Mouse (Mus musculus) thymus, postnatal 0 days (tissue): ENCODE results near the gene Ccl7. TPM values are rescaled to one million over a fixed set of nuclear protein-coding genes. Genes with fewer than 3 reads are reported as not detected.

Experiments
- polyA plus RNA-seq: library from polyadenylated mRNA; unstranded; fragments of >200 nt; fragmentation: Nextera tagmentation; extraction: Ambion mirVana; gene quantifications from 2 replicates; pipeline ENCODE4 v1.2.1, GENCODE M21; 2015

Gene Ccl7
- polyA plus RNA-seq, 1 experiment from 2014 or later: 5.9 TPM

Other genes with a start within 250 kb of the Ccl7 start
- not detected in 2 replicates for gene 5530401A14Rik, start 185.0 kb upstream of the Ccl7 start, polyA plus RNA-seq
- gene Asic2, start 77.3 kb upstream of the Ccl7 start, polyA plus RNA-seq: not detected in 2 replicates
- gene Ccl2, start 10.1 kb upstream of the Ccl7 start, polyA plus RNA-seq: 7.0 and 9.1 TPM in 2 replicates
- not detected in 2 replicates for gene Gm17268, start 7.2 kb upstream of the Ccl7 start, polyA plus RNA-seq
- 12.5 and 13.0 TPM in 2 replicates for gene Ccl11, start 12.1 kb downstream of the Ccl7 start, polyA plus RNA-seq
- gene Ccl12, start 56.1 kb downstream of the Ccl7 start, polyA plus RNA-seq: 18.5 and 19.7 TPM in 2 replicates
- 32.6 and 35.4 TPM in 2 replicates for gene Ccl8, start 69.5 kb downstream of the Ccl7 start, polyA plus RNA-seq